Mouse (Mus musculus): ENCODE data around the gene Josd1. TPM values are rescaled to one million over a fixed set of nuclear protein-coding genes. Genes with fewer than 3 reads are reported as not detected.
A peak's percentile ranks its signal among the peaks of the same experiment; 100 is the strongest.

The Josd1 gene
- polyA plus RNA-seq, 1 experiment from 2014 or later: 19.8 TPM

DNA sequence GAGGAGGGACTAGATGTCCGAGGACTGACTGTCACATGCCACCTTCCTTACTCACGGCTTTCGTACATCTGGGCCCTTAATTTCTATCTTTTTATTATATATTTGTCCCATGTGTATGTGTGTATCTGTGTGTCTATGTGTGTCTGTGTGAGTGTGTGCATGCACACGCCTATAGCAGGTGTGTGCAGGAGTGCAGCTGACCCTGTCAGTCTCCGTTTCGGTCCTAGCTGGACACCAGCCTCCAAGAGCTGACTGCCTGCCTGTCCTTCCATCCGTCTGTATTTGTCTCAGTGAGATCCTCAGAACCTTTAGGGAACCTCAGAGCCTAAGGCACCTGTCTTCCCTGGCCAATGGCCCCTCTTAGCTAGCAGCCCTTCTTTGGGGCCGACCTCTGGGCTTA is 32.5 kb upstream of the Josd1 start:
- Histone ChIP-seq H3K4me2 (no peak overlapping the region), H3K27me3 (replicated peaks) (no peaks in the 10 kb centered on the region), H3K36me3 (peaks cover 78% of the 10 kb centered on the region), H3K4me1 (no peaks in the 10 kb centered on the region), H3K4me3 (no peak overlapping the region), H3K9me3 (no peaks in the 10 kb centered on the region), H3K9ac (no peak overlapping the region), H3K27ac (replicated peaks) (no peak overlapping the region)
- 83% methylated on average over 8 of the region's 8 CpGs for WGBS
- ATAC-seq (ENCODE audit: extremely low read depth, insufficient number of reproducible peaks, low FRiP score, low TSS enrichment): no peak

DNA sequence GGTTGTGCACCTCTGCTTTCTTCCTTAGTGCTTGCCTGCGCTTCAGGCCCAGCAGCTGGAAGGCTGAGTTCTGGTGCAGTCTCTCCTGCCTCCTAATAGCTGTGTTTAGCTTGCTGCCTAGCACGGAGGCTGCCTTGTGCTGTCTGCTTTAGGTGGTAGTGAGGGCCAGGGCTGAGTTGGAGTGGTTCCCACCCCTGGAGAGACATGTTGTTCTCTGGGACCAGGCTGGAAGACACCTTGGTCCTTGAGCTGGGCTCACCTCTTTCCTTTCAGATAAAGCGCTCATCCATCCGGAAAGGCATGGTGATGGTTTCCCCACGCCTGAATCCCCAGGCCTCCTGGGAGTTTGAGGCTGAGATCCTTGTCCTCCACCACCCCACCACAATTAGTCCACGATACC is 29.0 kb upstream of the Josd1 start:
- H3K27ac ChIP-seq (replicated peaks): no peak overlapping the region
- H3K4me2 ChIP-seq: no peak overlapping the region
- no peaks in the 10 kb centered on the region for H3K4me1 ChIP-seq
- no peaks in the 10 kb centered on the region for H3K27me3 ChIP-seq (replicated peaks)
- 90% methylated on average over 6 of the region's 6 CpGs for WGBS
- no peak overlapping the region for H3K9ac ChIP-seq
- H3K36me3 ChIP-seq: peaks cover 97% of the 10 kb centered on the region
- H3K4me3 ChIP-seq: no peak overlapping the region
- ATAC-seq (ENCODE audit: extremely low read depth, insufficient number of reproducible peaks, low FRiP score, low TSS enrichment): no peak
- H3K9me3 ChIP-seq: no peaks in the 10 kb centered on the region

DNA sequence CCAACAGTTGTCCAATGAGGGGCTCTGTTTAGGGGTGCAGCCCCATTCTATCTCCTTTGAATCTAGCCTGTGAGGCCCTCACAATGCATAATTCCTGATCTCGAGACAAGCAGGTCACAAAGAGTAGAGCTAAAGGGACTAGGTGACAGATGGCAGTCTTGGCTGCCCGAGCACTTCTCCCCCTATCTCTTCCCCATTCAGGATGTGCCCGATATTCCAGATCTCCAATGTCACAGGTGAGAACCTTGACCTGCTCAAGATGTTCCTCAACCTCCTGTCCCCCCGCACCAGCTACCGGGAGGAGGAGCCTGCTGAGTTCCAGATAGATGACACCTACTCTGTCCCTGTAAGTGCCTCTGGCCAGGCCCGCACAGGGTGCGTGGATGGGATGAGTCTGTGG is 27.9 kb upstream of the Josd1 start:
- H3K4me2 ChIP-seq: no peak overlapping the region
- H3K36me3 ChIP-seq: peaks cover 100% of the 10 kb centered on the region

DNA sequence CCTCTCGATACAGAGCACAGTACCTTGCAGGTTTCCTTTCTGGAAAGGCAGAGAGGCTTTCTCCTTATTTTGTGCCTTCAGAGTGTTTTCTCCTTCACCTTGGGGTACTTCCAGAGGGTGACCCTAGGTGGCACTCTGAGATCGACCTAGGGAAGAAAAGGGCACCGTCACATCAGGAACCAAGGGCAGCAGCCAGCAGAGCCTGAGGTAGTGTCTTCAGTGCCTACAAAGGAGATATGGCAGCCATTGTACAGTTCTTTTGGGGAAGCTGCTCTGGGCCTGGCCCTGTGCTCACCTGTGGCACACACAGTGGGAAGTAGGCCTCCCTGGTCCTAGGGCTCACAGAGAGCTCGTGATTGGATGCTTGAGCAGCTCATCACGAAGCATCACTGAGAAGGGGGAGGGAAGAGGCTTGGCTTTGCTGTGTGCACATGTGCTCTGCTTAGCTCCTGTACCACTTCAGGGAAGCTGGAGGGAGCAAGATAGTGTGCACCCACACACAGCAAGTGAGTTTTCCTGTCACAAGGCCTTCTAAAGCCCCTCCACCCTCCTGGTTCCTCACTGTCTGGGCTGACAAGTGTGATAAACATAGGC is 20.6 kb upstream of the Josd1 start:
- H3K9ac ChIP-seq: no peak overlapping the region
- H3K9me3 ChIP-seq: no peaks in the 10 kb centered on the region
- H3K36me3 ChIP-seq: peaks cover 68% of the 10 kb centered on the region
- H3K4me2 ChIP-seq: no peak overlapping the region
- H3K4me3 ChIP-seq: no peak overlapping the region
- 88% methylated on average over 5 of the region's 5 CpGs for WGBS
- no peak for ATAC-seq (ENCODE audit: extremely low read depth, insufficient number of reproducible peaks, low FRiP score, low TSS enrichment)
- H3K27me3 ChIP-seq (replicated peaks): no peaks in the 10 kb centered on the region
- no peak overlapping the region for H3K27ac ChIP-seq (replicated peaks)
- H3K4me1 ChIP-seq: peaks cover 5% of the 10 kb centered on the region; the same call in 1 of the 2 replicates

More for the DNA sequence above, 27.9 kb upstream of the Josd1 start:
- 86% methylated on average over 7 of the region's 7 CpGs for WGBS
- Histone ChIP-seq H3K9me3 (no peaks in the 10 kb centered on the region), H3K9ac (no peak overlapping the region), H3K4me1 (no peaks in the 10 kb centered on the region), H3K27ac (replicated peaks) (no peak overlapping the region), H3K4me3 (no peak overlapping the region), H3K27me3 (replicated peaks) (no peaks in the 10 kb centered on the region)
- ATAC-seq (ENCODE audit: extremely low read depth, insufficient number of reproducible peaks, low FRiP score, low TSS enrichment): no peak

DNA sequence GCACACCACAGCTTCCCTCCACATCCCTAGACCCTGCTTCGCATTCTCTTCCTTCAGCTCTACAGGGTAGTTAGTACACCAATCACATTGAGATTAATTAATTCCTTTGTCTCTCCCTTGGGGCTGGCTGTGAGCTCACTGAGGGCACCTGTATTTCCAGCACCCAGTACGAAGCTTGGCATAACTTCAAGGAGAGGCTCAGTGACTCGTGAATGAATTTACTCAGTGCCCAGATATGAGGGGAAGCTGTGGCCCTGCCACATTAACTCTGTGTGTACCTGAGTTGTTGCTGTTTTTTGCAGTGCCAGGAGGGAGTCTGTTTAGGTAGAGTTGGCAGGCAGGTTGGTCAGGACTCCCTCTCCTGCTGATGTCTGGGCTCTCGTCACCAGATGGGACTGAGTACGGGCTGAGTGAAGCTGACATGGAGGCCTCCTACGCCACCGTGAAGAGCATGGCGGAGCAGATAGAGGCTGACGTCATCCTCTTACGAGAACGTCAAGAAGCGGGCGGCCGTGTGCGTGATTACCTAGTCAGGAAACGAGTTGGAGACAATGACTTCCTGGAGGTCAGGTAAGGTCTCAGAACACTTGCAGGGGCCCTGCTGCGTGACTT is 19.0 kb upstream of the Josd1 start:
- 69% methylated on average over 17 of the region's 17 CpGs for WGBS
- peaks cover 52% of the 10 kb centered on the region for H3K36me3 ChIP-seq

DNA sequence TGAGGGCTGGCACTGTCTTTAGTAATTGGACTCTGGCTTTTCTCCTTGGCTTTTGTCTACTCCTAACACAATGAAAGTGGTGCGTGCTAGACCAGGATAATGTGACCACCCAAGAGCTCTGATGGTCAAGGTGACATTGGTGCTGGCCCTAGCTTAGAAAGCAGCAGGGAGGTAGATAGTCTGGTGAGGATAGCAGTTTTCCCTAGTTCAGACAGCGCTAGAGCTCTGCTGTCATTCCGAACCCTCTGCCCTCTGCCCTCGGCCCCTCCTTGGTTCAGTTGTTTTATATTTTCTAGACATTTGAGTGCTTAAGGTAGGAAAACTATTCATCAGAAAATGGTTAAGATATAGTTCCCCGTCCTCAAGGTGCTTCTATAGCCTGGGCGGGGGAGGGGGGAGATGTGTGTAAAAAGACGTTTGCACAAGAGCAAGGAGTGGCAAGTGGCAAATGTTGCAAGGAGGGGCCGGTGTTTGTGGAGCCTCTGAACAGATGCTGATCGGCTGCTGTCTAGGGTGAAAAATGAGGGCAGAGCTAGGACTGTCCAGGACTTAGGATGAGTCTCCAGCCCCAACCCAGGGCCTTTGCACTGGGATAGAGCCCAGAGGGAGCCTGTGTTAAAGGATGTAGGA is 10.0 kb upstream of the Josd1 start:
- Histone ChIP-seq H3K9ac (no peak overlapping the region), H3K4me1 (peaks cover 43% of the 10 kb centered on the region), H3K4me3 (no peak overlapping the region), H3K36me3 (peaks cover 33% of the 10 kb centered on the region), H3K27me3 (replicated peaks) (no peaks in the 10 kb centered on the region), H3K27ac (replicated peaks) (no peak overlapping the region), H3K9me3 (no peaks in the 10 kb centered on the region), H3K4me2 (no peak overlapping the region)
- no peak for ATAC-seq (ENCODE audit: extremely low read depth, insufficient number of reproducible peaks, low FRiP score, low TSS enrichment)
- 76% methylated on average over 9 of the region's 9 CpGs for WGBS

More for the DNA sequence above, 19.0 kb upstream of the Josd1 start:
- ATAC-seq (ENCODE audit: extremely low read depth, insufficient number of reproducible peaks, low FRiP score, low TSS enrichment): no peak
- Histone ChIP-seq H3K9ac (no peak overlapping the region), H3K27ac (replicated peaks) (no peak overlapping the region), H3K9me3 (no peaks in the 10 kb centered on the region), H3K4me2 (no peak overlapping the region), H3K4me3 (no peak overlapping the region), H3K27me3 (replicated peaks) (no peaks in the 10 kb centered on the region), H3K4me1 (peaks cover 5% of the 10 kb centered on the region; the same call in 1 of the 2 replicates)

DNA sequence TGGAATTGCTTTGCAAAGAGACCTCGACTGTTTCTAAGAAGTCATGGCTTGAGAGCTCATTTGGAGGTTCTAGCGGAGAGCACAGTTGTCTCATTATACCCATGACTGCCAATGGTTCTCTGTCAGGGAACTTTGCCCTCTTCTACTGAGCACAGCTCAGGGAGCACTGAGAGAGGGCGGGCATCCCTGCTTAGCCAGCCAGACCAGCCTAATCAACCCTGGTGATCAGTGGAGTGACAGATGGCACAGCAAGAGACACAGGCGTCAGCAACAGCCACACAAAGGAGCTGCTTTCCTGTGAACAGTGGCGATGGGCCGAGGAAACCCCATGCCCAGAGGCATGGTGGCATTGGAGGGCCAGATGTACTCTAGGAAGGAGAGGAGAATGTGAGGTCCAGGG is 9.3 kb upstream of the Josd1 start:
- no peak overlapping the region for H3K4me2 ChIP-seq
- no peaks in the 10 kb centered on the region for H3K9me3 ChIP-seq
- H3K27me3 ChIP-seq (replicated peaks): no peaks in the 10 kb centered on the region
- no peak overlapping the region for H3K27ac ChIP-seq (replicated peaks)
- H3K4me3 ChIP-seq: no peak overlapping the region
- no peak for ATAC-seq (ENCODE audit: extremely low read depth, insufficient number of reproducible peaks, low FRiP score, low TSS enrichment)
- WGBS: 79% methylated on average over 6 of the region's 6 CpGs
- peaks cover 50% of the 10 kb centered on the region for H3K4me1 ChIP-seq
- no peak overlapping the region for H3K9ac ChIP-seq
- peaks cover 33% of the 10 kb centered on the region for H3K36me3 ChIP-seq

DNA sequence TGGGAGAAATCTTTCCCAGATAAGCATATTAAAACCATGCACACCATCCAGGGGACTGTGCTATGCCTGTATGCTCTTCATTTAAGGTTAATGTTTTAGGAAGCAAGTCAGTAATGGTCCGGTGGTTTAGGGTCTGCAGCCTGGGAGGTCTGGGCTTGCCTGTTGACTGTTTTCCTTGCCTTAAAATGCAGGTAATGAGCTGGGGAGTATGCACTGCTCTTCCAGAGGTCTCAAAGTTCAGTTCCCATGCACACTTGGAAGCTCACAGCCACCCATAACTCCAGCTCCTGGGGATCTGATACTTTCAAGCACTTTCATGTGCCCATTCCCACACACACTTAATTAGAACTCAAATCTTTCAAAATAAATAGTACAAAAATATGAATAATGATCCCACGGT is 8.8 kb upstream of the Josd1 start:
- Histone ChIP-seq H3K4me2 (no peak overlapping the region), H3K27ac (replicated peaks) (no peak overlapping the region), H3K9me3 (no peaks in the 10 kb centered on the region), H3K9ac (no peak overlapping the region), H3K27me3 (replicated peaks) (no peaks in the 10 kb centered on the region), H3K4me3 (no peak overlapping the region), H3K36me3 (peaks cover 33% of the 10 kb centered on the region), H3K4me1 (peaks cover 55% of the 10 kb centered on the region)
- ATAC-seq (ENCODE audit: extremely low read depth, insufficient number of reproducible peaks, low FRiP score, low TSS enrichment): no peak
- WGBS: 85% methylated on average over 2 of the region's 2 CpGs

DNA sequence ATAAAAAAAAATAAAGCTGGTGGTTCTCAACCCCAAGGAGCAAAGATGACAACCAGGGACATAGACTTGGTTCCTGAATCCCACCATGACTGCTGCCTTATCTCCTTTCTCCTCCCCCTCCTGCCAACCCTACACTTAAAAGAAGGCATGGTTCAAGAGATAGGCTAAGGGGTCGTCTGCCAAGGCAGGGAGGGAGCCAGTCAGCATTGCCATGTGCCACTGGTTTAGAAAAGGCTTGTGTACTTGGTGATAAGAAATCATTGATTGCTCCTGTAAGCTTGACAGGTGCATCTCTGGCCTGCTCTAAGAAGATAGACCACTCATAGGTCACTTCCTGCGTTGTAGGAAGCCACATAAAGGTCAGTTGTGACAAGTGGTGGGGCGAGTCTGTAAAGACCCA is 7.8 kb upstream of the Josd1 start:
- Histone ChIP-seq H3K27me3 (replicated peaks) (no peaks in the 10 kb centered on the region), H3K4me2 (no peak overlapping the region), H3K4me3 (no peak overlapping the region), H3K9ac (no peak overlapping the region), H3K9me3 (no peaks in the 10 kb centered on the region), H3K36me3 (peaks cover 33% of the 10 kb centered on the region), H3K27ac (replicated peaks) (no peak overlapping the region), H3K4me1 (peaks cover 57% of the 10 kb centered on the region)
- ATAC-seq (ENCODE audit: extremely low read depth, insufficient number of reproducible peaks, low FRiP score, low TSS enrichment): no peak
- 28% methylated on average over 3 of the region's 3 CpGs for WGBS

DNA sequence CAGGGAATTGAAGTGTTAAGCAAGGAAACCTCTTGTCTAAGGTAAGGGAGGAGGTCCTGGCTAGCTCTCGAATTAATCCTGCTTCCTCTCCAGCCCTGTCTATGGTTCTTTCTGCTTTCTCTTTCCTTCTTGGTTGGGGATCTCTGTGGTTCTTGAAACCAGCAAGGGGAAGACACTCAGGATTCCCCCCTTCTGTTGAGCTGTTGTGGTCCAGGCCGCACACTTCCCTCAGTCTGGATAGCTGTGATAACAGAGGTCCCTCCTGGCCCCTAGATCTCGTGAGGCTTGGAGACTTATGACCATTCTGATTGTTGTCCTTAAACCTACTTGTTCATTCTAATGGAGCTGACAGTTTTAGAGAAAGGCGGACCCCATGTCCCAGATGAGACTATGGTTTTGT is 6.8 kb upstream of the Josd1 start:
- no peaks in the 10 kb centered on the region for H3K9me3 ChIP-seq
- peak overlapping the region; percentile 5; the same call in 1 of the 2 replicates for H3K9ac ChIP-seq
- peaks cover 63% of the 10 kb centered on the region for H3K4me1 ChIP-seq
- H3K27me3 ChIP-seq (replicated peaks): no peaks in the 10 kb centered on the region
- H3K36me3 ChIP-seq: peaks cover 33% of the 10 kb centered on the region
- 70% methylated on average over 4 of the region's 4 CpGs for WGBS
- H3K4me2 ChIP-seq: peak overlapping the region; percentile 85
- H3K27ac ChIP-seq (replicated peaks): no peak overlapping the region
- no peak for ATAC-seq (ENCODE audit: extremely low read depth, insufficient number of reproducible peaks, low FRiP score, low TSS enrichment)
- H3K4me3 ChIP-seq: no peak overlapping the region

DNA sequence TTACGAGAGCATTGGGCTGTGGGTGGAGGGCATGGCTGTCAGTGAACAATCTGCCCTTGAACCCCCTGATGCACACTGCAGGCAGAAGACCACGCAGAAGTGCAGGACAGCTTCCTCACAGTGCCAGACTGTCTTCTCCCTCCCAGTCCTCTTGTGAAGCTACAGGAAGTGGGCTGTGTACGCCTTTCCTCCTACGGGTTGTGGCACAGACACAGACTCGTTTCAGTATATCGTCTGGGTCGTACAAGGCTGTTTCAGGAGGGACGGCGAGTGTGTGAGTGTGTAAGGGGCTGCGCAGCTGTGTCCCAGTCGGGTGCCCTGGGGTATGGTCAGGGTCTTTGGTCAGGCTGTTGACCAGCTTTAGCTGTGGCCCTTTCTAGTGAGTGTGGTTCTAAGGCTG is 6.0 kb upstream of the Josd1 start:
- WGBS: 65% methylated on average over 11 of the region's 11 CpGs

DNA sequence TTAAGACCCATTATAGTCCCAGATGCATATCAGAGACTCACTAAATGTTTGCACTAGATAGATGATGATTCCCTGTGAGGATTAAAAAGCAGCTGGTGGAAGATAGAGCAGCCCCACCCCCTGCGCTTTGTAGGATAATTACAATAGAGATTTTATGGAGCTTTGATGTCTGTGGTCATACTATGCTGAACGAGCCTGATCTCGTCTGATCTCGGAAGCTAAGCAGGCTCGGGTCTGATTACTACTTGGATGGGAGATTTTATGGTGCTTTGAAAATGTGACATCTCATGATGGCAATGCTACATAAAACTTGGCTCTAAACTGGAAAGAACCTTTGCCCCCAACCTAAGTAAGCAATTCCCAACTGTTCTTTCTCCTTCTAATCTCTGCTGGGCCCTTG is 4.6 kb upstream of the Josd1 start:
- no peak overlapping the region for H3K27ac ChIP-seq (replicated peaks)
- H3K4me1 ChIP-seq: peaks cover 65% of the 10 kb centered on the region

More for the DNA sequence above, 6.0 kb upstream of the Josd1 start:
- peaks cover 28% of the 10 kb centered on the region for H3K36me3 ChIP-seq
- no peaks in the 10 kb centered on the region for H3K9me3 ChIP-seq
- no peak for ATAC-seq (ENCODE audit: extremely low read depth, insufficient number of reproducible peaks, low FRiP score, low TSS enrichment)
- no peak overlapping the region for H3K27ac ChIP-seq (replicated peaks)
- no peak overlapping the region for H3K9ac ChIP-seq
- peaks cover 66% of the 10 kb centered on the region for H3K4me1 ChIP-seq
- no peaks in the 10 kb centered on the region for H3K27me3 ChIP-seq (replicated peaks)
- H3K4me3 ChIP-seq: peak overlapping the region; percentile 19
- peak overlapping the region; percentile 85 for H3K4me2 ChIP-seq

More for the DNA sequence above, 4.6 kb upstream of the Josd1 start:
- peak overlapping the region; percentile 93 for H3K4me3 ChIP-seq
- no peak for ATAC-seq (ENCODE audit: extremely low read depth, insufficient number of reproducible peaks, low FRiP score, low TSS enrichment)
- H3K36me3 ChIP-seq: peaks cover 28% of the 10 kb centered on the region
- no peaks in the 10 kb centered on the region for H3K27me3 ChIP-seq (replicated peaks)
- no peaks in the 10 kb centered on the region for H3K9me3 ChIP-seq
- H3K9ac ChIP-seq: peak overlapping the region; percentile 47
- H3K4me2 ChIP-seq: peak overlapping the region; percentile 85
- WGBS: 87% methylated on average over 5 of the region's 5 CpGs

Data from heart, embryonic 13.5 days (tissue).